Mouse (Mus musculus) lung, adult 18-20 months (tissue): ENCODE data around the gene Mrps5.

Experiments
- DNase-seq, 2 experiments: peaks; one replicate each; pipeline ENCODE4 v3.0.0; 2022; ENCODE audit warnings: mixed read lengths in 2 of 2

The Mrps5 gene

DNA sequence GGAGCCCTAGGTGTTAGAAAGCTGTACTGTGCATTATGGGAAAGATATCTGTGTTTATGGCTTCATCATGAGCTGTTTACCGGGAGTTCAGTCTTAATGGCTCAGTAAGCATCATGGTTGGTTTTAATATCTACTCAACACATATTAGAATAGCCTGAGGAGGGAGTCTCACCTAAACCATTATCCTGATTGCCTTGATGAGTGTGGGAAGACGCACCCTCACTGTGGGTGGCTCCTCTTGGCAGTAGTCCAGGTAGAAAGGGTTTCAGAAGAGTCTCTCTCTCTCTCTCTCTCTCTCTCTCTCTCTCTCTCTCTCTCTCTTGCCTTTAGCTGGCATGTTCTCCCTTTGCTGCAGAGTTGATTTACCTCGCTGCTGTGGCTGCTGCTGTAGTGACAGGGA is 35.0 kb downstream of the Mrps5 start:
- no peak for DNase-seq

GRCm38 (mm10) chr2:127624786-127625185 is 37.8 kb downstream of the Mrps5 start:
- no peak for DNase-seq

- peak in 1 of 2 experiments; percentile 24 for DNase-seq
These were observed 38.6 kb downstream of the Mrps5 start for GRCm38 (mm10) chr2:127625659-127626058.

DNA sequence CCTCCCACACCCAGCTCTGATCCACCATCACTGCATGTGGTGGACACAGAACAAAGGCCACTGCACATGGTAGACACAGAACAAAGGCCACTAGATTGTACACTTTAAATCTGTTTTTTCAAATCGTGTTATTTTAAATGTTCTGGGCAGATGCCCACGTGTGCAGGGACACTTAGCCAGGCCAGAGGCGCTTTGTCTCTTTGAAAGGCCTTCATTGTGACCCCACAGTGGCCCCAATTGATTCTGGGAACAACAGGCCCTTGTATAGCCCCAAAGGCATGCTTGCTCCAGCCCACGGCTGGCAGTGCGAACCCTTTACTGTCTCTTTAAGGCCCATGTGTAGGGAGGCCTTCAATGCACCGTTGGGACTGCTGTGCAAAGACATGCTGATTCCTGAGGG is 40.3 kb downstream of the Mrps5 start:
- no peak for DNase-seq

DNA sequence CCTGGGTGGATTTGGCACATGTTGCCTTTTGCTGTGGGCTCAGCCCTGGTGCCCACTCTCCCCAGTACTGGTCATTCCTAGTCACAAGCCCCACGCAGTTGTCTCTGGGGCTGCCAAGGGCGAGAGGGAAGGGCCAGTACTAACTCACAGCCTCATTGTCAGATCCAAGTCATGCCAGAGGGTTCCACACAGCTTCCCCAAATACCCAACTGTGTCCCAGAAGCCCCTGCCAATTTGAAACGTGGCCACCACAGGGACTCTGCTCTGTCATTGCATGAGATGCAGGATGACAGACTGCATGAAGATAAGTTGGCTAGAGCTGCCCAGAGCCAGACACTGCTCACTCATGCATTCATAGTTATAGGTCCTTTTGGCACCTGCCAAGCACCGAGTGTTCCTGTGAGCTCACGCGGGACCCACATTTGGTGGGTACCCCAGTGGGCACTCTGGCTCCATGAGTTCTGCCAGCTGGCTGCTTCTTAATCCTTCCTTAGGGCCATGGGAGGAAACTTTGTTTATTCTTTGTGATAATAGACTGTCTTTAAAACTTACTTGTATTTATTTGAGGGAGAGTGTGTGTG is 41.1 kb downstream of the Mrps5 start:
- DNase-seq, result no peak

DNA sequence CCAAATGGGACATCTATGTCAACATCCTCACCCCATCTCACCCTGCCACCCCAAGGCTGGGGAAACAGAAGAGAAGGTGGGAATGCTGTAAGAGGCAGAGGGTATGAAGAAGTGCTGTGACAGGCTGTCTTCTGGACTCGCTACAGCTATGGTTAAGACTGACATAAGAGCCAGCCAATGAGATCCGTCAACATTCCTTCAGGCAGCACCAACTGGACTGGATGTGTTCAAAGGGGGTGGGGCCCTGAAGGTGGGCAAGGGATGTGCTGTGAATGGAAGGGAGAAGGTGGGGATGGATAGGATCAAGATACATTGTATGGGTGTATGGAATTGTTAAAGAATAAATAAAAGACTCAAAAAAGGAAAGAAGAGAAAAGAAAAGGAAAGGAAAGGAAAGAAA is 45.6 kb downstream of the Mrps5 start:
- DNase-seq, result no peak

GRCm38 (mm10) chr2:127635581-127635980 is 48.6 kb downstream of the Mrps5 start:
- no peak for DNase-seq

- DNase-seq, result no peak
These were observed 52.0 kb downstream of the Mrps5 start for GRCm38 (mm10) chr2:127638973-127639372.

GRCm38 (mm10) chr2:127643728-127644704 is 57.0 kb downstream of the Mrps5 start:
- peak; percentile 17 to 37 for DNase-seq

DNA sequence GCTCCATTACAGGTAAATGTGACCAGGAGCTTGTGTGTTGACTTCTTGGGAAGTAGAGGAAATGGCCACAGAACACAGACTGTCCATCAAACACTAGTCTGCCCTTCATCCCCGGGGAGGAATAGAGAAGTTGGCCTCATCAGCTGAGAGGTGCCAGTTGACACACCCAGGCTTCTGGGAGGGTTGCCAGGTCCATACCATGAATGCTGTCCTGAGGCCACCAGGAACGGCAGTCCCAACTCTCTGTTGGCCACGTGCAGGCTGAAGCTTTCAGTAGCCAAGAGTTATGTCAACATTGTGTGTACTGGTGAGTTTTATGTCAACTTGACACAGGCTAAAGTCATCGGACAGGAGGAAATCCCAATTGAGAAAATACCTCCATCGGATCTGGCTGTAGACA is 59.9 kb downstream of the Mrps5 start:
- peak; percentile 18 to 51 for DNase-seq

DNA sequence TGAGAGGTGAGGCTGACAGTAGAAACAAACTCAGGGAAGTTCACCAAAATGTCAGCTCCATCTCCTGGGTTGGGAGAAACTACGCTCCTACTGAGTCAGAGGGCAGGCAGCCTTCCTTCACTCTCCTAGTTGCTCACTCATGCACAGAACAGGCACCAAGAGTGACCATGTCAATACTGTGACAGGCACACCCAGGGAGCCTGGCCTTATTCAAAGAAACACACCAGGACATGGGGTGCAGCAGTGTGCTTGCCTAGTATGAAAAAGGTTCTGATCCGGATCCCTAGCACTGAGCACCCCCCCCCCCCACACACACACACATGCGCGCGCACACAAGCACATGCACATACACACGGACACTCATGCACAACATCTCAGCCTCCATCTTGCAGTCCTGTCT is 61.1 kb downstream of the Mrps5 start:
- no peak for DNase-seq

GRCm38 (mm10) chr2:127649921-127650320 is 62.9 kb downstream of the Mrps5 start:
- DNase-seq, result peak; percentile 41 to 63

DNA sequence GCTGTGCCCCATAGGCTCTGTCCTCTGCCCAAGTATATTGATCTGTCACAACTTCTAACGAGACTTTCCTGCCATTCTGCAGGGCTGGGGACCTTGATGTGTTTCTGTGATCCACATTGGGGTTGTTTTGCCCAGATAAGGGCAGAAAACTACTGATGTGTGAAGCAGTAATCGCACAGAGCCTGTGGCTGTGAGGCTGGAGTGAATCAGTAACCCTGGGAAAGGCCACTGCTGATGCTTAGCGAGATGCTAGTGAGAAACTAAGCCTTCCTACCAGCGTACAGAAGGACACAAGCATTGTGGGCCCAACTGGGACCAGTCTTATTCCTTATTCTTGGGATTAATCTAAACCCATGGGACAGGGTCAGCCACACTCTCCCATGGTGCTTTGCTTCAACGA is 64.6 kb downstream of the Mrps5 start:
- no peak for DNase-seq

- peak; percentile 36 to 72 for DNase-seq
These were observed 65.3 kb downstream of the Mrps5 start for GRCm38 (mm10) chr2:127652335-127652734.

GRCm38 (mm10) chr2:127652805-127653204 is 65.8 kb downstream of the Mrps5 start:
- peak in 1 of 2 experiments; percentile 44 for DNase-seq

DNA sequence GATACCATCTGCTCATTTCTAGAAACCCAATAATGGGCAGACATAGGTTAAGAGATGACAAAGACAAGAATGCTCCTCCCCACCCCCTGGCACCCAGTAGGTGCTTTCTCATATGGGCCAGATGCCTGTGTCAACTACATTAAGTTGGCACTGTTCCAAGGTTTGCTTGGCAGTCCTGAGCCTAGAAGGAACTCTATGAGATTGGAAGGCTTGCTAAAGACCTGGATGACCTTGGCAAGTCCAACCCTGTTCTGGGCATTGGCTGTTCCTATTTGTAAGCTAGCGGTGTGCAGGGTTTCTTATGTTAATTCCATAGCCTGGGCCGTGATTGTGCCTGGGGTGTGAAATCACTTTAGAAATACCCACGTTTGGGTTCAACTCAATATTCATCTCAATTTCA is 67.8 kb downstream of the Mrps5 start:
- DNase-seq, result no peak

DNA sequence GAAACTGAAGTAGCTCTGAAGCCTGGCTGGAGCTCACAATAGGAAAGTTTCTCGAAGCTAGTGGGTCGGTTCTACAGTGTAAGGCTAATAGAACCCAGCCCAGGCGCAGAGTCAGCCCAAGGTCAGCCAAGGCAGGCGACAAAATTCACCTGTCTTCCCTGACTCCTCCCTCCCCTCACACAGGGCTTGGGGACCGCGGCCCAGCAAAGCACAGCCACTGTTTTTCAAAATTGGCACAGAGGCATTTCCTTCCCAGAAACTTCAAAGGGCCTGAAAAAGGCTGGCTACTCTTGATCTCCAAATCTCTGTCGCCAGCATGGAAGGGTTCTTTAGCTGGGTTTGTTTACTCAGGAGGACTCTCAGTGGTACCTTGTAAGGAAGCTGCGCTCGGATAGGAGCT is 68.4 kb downstream of the Mrps5 start:
- no peak for DNase-seq

- DNase-seq, result peak; percentile 74 to 76
These were observed 69.2 kb downstream of the Mrps5 start, which contains the start of gene Mal for GRCm38 (mm10) chr2:127656086-127656720. Gene Mal, minus strand, starts transcription at chr2:127656695.
